Mouse (Mus musculus): ENCODE measurements around the gene Nphp3. TPM values are rescaled to one million over a fixed set of nuclear protein-coding genes. Genes with fewer than 3 reads are reported as not detected.

The Nphp3 gene
- 3.3 and 4.1 TPM in 2 replicates for polyA plus RNA-seq (2015; fragmentation: Nextera tagmentation; extraction: Ambion mirVana)

DNA sequence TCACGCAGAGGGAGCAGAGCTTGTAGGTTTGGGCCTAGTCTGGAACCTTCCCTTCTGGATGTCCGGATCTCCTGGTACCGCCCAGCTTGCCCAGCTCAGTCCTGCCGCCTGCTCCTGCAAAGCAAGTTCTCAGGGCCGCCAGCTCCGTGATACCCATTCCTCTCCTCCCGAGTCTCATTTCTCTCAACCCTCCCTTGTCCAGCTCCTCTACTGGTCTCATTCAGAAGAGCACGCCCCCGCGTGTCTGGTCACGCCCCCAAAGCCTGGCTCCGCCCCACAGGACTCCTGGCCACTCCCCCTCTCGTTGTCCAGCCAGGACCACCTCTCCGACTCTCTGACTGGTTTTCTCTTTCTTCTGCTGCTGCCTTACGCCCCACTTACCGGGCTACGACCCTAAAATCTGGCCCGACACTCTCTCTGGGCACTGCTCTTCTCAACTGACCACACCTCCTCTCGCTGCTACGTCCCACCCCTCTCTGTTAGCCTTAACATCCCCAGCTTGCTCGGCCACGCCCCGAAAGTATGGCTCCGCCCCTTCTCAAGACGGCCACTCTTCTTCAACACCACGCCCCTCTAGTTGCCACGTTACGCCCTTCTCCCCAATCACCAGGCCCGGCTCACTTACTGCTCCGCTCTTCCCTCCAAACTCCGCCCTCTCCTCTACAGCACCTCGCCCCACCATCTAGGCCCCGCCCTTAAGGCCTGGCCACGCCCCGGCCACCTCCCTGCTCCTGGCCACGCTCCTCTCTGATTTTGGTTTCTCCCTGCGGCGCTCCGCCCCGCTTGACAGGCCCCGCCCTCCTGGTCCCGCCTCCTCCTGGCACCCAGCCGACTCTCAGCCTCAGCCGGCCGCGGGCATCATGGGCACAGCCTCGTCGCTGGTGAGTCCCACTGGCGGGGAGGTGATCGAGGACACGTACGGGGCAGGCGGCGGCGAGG lies at the start of gene Nphp3:
Nphp3 (plus strand) TSS at position 624 of the 939 bp plus-strand sequence.
- Histone ChIP-seq H3K9ac (peak within 1 kb of the TSS; percentile 50), H3K27ac (replicated peaks) (peak within 1 kb of the TSS; percentile 93), H3K4me2 (peak within 1 kb of the TSS; percentile 78), H3K9me3 (no peaks in the 10 kb centered on the region), H3K4me1 (replicated peaks) (peaks cover 22% of the 10 kb centered on the region), H3K27me3 (no peaks in the 10 kb centered on the region; the same call in 1 of the 2 replicates), H3K4me3 (peak within 1 kb of the TSS; percentile 52), H3K36me3 (no peaks in the 10 kb centered on the region)
- under 1% methylated on average over 55 of the region's 55 CpGs for WGBS
- ATAC-seq (ENCODE audit: low FRiP score, low read depth), result peak; percentile 99

DNA sequence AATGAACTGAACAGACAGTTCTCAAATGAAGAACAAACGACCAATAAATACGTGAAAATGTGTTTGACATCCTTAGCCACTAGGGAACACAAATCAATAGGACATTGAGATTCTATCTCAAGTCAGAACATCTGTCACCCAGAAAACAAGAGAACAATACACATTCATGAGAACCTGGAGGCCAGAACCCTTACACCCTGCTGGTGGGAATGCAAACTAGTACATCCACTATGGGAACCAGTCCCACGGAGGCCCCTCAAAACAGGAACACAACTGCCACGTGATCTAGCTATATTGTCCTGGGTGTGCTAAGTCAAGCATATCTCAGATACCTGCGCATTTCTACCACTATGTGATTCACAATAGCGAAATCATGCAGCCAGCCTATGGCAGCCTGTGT lies 43.6 kb upstream of the Nphp3 start:
- no peaks in the 10 kb centered on the region for H3K36me3 ChIP-seq
- H3K27me3 ChIP-seq, result 0 out of 2 replicates have a peak, but pooled peaks cover 2% of the 10 kb centered on the region
- H3K9ac ChIP-seq, result no peak overlapping the region
- WGBS, result 59% methylated on average over 6 of the region's 6 CpGs
- H3K4me3 ChIP-seq, result no peak overlapping the region
- no peak overlapping the region for H3K4me2 ChIP-seq
- no peak overlapping the region for H3K27ac ChIP-seq (replicated peaks)
- H3K9me3 ChIP-seq, result no peaks in the 10 kb centered on the region
- no peak for ATAC-seq (ENCODE audit: low FRiP score, low read depth)
- H3K4me1 ChIP-seq (replicated peaks), result no peaks in the 10 kb centered on the region

DNA sequence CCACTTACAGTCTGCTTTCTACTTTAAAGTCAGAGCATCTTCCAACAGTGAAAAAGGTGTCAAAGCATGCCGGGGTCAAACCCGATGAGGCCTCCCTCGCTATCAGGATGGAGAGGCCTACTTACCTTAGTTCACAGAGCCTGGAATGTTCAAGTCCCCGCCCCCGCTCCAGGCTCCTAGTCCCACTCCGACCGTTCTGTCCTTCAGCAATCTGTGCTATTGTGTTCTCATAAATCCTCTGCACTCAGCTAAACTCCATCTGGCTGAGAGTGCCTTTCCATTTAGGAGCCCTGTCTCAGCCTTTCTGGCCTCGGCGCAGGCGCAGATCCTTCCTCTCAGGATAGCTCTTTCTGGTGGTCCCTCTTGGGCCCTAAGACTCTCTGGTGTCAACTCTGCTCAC lies 42.4 kb upstream of the Nphp3 start:
- Histone ChIP-seq H3K27me3 (0 out of 2 replicates have a peak, but pooled peaks cover 2% of the 10 kb centered on the region), H3K27ac (replicated peaks) (no peak overlapping the region), H3K4me2 (no peak overlapping the region), H3K9me3 (no peaks in the 10 kb centered on the region), H3K4me3 (no peak overlapping the region), H3K4me1 (replicated peaks) (no peaks in the 10 kb centered on the region), H3K9ac (no peak overlapping the region), H3K36me3 (no peaks in the 10 kb centered on the region)
- ATAC-seq (ENCODE audit: low FRiP score, low read depth), result no peak
- 90% methylated on average over 10 of the region's 10 CpGs for WGBS

DNA sequence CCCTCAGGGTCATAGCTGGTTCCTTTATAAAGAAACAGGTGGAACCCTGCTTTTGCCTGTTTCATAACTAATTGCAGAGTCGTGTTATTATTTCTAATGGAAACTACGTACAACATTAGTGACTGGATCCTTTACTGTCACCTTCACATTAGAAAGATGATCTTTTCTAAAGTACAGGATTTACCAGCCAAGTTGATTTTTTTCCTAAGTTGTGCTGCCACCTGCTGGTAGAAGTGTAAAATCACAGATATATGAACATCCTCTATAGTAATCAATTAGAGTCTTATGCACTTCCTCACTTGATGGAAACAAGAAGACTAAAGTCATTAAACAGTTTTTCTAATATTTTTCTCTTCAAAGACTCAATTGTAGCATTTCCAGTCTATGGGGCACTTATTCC lies 5.8 kb upstream of the Nphp3 start:
- no peaks in the 10 kb centered on the region for H3K9me3 ChIP-seq
- no peak for ATAC-seq (ENCODE audit: low FRiP score, low read depth)
- no peak overlapping the region for H3K9ac ChIP-seq
- no peak overlapping the region for H3K4me3 ChIP-seq
- H3K36me3 ChIP-seq, result no peaks in the 10 kb centered on the region
- no peak overlapping the region for H3K27ac ChIP-seq (replicated peaks)
- no peaks in the 10 kb centered on the region; the same call in 1 of the 2 replicates for H3K27me3 ChIP-seq
- H3K4me1 ChIP-seq (replicated peaks), result 0 out of 2 replicates have a peak, but pooled peaks cover 3% of the 10 kb centered on the region
- WGBS, result 8% methylated on average over 2 of the region's 2 CpGs
- H3K4me2 ChIP-seq, result no peak overlapping the region

DNA sequence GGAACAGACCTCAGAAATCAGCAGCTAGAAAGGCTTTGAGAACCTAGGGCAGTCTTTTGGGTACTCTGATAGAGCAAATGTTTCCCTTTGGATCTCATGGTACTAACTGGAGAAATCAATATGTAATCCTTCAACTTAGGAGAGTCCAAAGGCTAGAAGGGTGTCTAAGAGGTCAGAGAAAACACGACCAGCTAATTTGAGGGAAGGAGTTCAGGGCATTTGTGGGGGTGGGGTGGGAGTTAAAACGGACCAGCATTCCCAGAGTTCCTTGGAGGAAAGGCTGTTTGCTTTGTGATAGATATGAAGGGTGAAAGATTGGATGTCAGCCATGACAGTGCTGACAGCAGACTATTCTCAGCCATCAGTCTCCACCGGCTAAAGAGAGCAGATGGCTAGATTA lies 1.7 kb upstream of the Nphp3 start:
- H3K27me3 ChIP-seq, result no peaks in the 10 kb centered on the region; the same call in 1 of the 2 replicates
- H3K4me1 ChIP-seq (replicated peaks), result peaks cover 22% of the 10 kb centered on the region
- no peak overlapping the region for H3K4me2 ChIP-seq
- no peak overlapping the region for H3K27ac ChIP-seq (replicated peaks)
- H3K9me3 ChIP-seq, result no peaks in the 10 kb centered on the region
- no peaks in the 10 kb centered on the region for H3K36me3 ChIP-seq
- no peak for ATAC-seq (ENCODE audit: low FRiP score, low read depth)
- no peak overlapping the region for H3K9ac ChIP-seq
- WGBS, result 56% methylated on average over 3 of the region's 3 CpGs
- H3K4me3 ChIP-seq, result no peak overlapping the region

DNA sequence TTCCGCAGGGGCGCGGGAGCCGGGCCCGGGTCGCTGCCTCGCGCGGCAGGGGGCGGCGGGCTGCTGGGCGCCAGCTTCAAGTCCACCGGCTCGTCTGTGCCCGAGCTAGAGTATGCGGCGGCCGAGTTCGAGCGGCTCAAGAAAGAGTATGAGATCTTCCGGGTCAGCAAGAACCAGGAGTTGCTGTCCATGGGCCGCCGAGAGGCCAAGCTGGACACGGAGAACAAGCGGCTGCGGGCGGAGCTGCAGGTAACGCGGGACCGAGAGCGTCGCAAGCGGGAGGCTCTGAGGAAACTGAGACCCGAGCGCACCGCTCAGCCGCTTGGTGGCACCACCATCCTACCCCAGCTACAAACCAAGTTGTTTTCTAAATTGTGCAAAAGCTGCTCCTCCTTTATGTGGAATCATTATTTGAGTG lies 578 bp downstream of the Nphp3 start:
- WGBS, result under 1% methylated on average over 35 of the region's 37 CpGs
- peak; percentile 63 for ATAC-seq (ENCODE audit: low FRiP score, low read depth)

DNA sequence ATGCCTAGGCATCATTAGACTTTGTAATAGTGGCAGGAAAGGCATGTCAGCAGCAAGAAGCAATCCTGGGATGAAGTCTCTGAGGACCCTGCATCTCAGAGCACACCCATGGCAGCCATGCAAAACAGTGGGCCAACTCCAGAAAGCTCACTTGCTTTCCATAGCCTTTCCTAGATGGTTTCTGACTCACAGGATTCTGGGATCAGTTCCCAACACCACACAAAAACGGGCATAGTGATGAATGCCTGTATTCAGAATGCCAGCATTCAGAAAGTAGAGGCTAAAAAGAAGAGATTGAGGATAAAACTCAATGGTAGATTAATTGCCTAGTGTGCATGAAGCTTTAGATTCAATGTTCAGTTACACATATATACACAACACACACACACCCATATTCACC lies 12.2 kb downstream of the Nphp3 start:
- Histone ChIP-seq H3K27ac (replicated peaks) (no peak overlapping the region), H3K36me3 (peaks cover 37% of the 10 kb centered on the region), H3K4me3 (no peak overlapping the region), H3K9me3 (no peaks in the 10 kb centered on the region), H3K4me1 (replicated peaks) (no peaks in the 10 kb centered on the region), H3K27me3 (no peaks in the 10 kb centered on the region), H3K9ac (no peak overlapping the region), H3K4me2 (no peak overlapping the region)
- no peak for ATAC-seq (ENCODE audit: low FRiP score, low read depth)
- 69% methylated on average over 1 of the region's 1 CpGs for WGBS

More for the DNA sequence above, 578 bp downstream of the Nphp3 start:
- H3K9me3 ChIP-seq, result no peaks in the 10 kb centered on the region
- H3K4me3 ChIP-seq, result peak overlapping the region; percentile 52
- peak overlapping the region; percentile 78 for H3K4me2 ChIP-seq
- peak overlapping the region; percentile 81 for H3K27ac ChIP-seq (replicated peaks)
- H3K9ac ChIP-seq, result peak overlapping the region; percentile 50
- no peaks in the 10 kb centered on the region; the same call in 1 of the 2 replicates for H3K27me3 ChIP-seq
- no peaks in the 10 kb centered on the region for H3K36me3 ChIP-seq
- peaks cover 22% of the 10 kb centered on the region for H3K4me1 ChIP-seq (replicated peaks)

DNA sequence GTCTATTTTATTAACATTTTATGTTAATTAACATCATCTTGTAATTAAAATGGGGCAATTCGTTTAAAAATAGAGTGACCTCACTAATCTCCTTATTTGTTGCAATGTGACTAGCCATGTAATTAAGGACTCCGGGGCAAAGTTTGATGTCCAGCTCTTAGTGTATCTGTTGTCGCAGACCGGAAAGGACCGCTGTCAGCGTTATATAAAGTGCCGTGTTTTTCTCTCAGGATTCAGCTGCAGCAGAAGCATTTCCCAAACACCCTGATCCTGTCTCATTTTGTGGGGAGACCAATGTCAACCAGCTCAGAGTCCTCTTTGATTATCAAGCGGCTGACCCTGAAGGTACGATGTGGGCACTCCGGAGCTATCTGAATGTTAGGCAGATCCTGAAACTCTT lies 18.7 kb downstream of the Nphp3 start:
- no peak overlapping the region for H3K9ac ChIP-seq
- no peak overlapping the region for H3K4me2 ChIP-seq
- no peaks in the 10 kb centered on the region for H3K9me3 ChIP-seq
- peaks cover 33% of the 10 kb centered on the region for H3K36me3 ChIP-seq
- ATAC-seq (ENCODE audit: low FRiP score, low read depth), result no peak
- H3K4me1 ChIP-seq (replicated peaks), result no peaks in the 10 kb centered on the region
- H3K27ac ChIP-seq (replicated peaks), result no peak overlapping the region
- no peak overlapping the region for H3K4me3 ChIP-seq
- WGBS, result 92% methylated on average over 10 of the region's 10 CpGs
- no peaks in the 10 kb centered on the region for H3K27me3 ChIP-seq

DNA sequence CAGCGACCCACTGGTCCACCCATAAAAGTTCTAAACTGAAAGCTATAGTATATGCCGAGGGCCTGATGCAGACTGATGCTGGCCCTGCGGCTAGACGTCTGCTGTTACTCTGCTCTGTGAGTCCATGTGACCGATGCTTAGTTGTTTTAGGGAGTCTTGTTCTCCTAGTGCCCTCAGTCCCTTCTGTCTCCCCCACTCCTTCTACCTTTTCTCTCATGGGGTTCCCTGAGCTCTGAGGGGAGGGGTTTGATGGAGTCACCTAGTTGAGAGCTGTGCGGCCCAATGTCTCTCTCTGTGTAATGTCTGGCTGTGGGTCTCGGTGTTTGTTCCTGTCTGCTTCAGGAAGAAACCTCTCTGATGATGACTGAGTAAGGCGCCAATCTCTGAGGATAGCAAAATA lies 24.8 kb downstream of the Nphp3 start:
- Histone ChIP-seq H3K9me3 (no peaks in the 10 kb centered on the region), H3K4me2 (no peak overlapping the region), H3K4me1 (replicated peaks) (no peaks in the 10 kb centered on the region), H3K36me3 (peaks cover 36% of the 10 kb centered on the region), H3K9ac (no peak overlapping the region), H3K4me3 (no peak overlapping the region), H3K27me3 (no peaks in the 10 kb centered on the region), H3K27ac (replicated peaks) (no peak overlapping the region)
- 97% methylated on average over 8 of the region's 8 CpGs for WGBS
- ATAC-seq (ENCODE audit: low FRiP score, low read depth), result no peak

DNA sequence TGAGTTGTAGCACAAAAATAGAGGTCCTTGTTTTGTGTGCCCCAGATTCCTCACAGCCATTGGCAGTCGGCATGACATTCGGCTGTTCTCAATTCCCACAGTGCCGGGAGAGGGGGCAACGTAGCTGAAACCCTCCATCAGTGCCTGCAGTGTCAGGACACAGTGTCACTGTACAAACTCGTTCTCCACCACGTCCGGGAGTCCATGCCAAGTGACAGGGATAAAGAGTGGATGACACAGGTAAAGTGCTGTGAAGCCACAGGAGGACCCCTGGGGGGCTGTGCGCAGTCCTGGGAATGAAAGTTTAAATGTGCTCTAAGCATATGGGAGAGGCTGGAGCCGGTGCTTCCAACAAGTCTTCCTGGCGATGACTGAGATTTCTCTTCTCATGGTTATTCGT lies 27.5 kb downstream of the Nphp3 start:
- H3K4me1 ChIP-seq (replicated peaks), result no peaks in the 10 kb centered on the region
- no peak overlapping the region for H3K4me2 ChIP-seq
- no peak overlapping the region for H3K9ac ChIP-seq
- WGBS, result 92% methylated on average over 11 of the region's 11 CpGs
- no peak for ATAC-seq (ENCODE audit: low FRiP score, low read depth)
- no peak overlapping the region for H3K4me3 ChIP-seq
- H3K9me3 ChIP-seq, result no peaks in the 10 kb centered on the region
- no peak overlapping the region for H3K27ac ChIP-seq (replicated peaks)
- peaks cover 34% of the 10 kb centered on the region for H3K36me3 ChIP-seq
- no peaks in the 10 kb centered on the region for H3K27me3 ChIP-seq

DNA sequence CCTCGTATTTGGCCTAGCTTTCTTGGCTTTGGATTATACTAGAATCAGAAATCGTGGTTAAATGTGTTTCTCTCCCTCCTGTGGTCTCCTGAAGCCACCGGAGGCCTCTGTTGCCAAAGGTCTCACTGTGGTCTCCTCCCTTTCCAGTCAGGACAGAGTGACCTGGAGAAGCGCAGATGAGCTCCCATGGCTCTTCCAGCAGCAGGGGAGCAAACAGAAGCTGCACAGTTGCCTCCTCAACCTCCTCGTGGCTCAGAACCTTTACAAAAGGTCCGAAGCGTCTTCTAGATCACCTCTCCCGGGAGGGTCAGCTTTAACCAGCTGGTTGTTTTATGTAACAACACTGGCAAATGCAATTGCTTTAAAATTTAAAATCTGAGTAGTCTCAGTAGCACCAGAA lies 31.9 kb downstream of the Nphp3 start:
- H3K4me3 ChIP-seq, result no peak overlapping the region
- H3K27ac ChIP-seq (replicated peaks), result no peak overlapping the region
- H3K9me3 ChIP-seq, result no peaks in the 10 kb centered on the region
- no peak for ATAC-seq (ENCODE audit: low FRiP score, low read depth)
- H3K4me1 ChIP-seq (replicated peaks), result no peaks in the 10 kb centered on the region
- H3K36me3 ChIP-seq, result peaks cover 22% of the 10 kb centered on the region; the same call in 1 of the 2 replicates
- 80% methylated on average over 8 of the region's 8 CpGs for WGBS
- H3K9ac ChIP-seq, result no peak overlapping the region
- H3K27me3 ChIP-seq, result no peaks in the 10 kb centered on the region
- no peak overlapping the region for H3K4me2 ChIP-seq

DNA sequence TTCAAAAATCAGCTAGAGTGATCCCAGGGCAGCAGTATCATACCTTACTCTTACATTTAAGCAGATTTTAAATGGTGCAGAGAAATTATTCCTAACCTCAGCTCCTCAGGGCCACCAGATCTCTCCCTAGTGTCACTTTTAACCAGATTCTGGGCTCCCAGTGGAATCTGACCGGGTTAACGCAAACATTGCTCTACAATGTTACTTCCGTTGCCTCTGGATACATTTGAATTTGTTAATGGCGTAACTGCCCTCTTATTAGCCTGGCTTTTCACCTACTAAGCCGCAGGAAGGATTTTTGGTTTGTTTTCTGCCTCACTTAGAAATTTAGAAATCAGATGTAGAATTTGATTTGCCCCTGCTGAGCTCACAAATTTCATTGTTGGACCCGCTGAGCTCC lies 32.4 kb downstream of the Nphp3 start:
- Histone ChIP-seq H3K9me3 (no peaks in the 10 kb centered on the region), H3K27me3 (no peaks in the 10 kb centered on the region), H3K27ac (replicated peaks) (no peak overlapping the region), H3K4me3 (no peak overlapping the region), H3K4me2 (no peak overlapping the region), H3K36me3 (peaks cover 22% of the 10 kb centered on the region; the same call in 1 of the 2 replicates), H3K4me1 (replicated peaks) (no peaks in the 10 kb centered on the region), H3K9ac (no peak overlapping the region)
- ATAC-seq (ENCODE audit: low FRiP score, low read depth), result no peak
- WGBS, result 67% methylated on average over 6 of the region's 6 CpGs

Data from hindbrain, embryonic 15.5 days (tissue).